Comparison of ENCODE assay signal across 17 mouse cellular contexts in genomic region chr16:38362493-38363255, GRCm38 (mm10). TPM values are rescaled to one million over a fixed set of nuclear protein-coding genes. Genes with fewer than 3 reads are reported as not detected.
A peak's percentile ranks its signal among the peaks of the same experiment; 100 is the strongest.
DNase-seq lines count a peak whose midpoint lies in the region; ATAC-seq and TF ChIP-seq lines count a peak whose summit lies in the region.
"Had no signal": no experiment of that assay in that cellular context is flagged by ENCODE, and none has a peak within 500 bp of the region (broad histone marks: within the 10 kb centered on the region; RNA-seq: fewer than 3 reads in every experiment).

No protein-coding gene starts in this region.

- H3K27me3 ChIP-seq in kidney, embryonic 16.5 days (ENCODE audit: insufficient read depth, low read length): no peaks in the 10 kb centered on the region
- H3K27me3 ChIP-seq in embryonic facial prominence, embryonic 10.5 days (replicated peaks; ENCODE audit: low read depth, poor library complexity, severe bottlenecking): no peaks in the 10 kb centered on the region
- no peaks in the 10 kb centered on the region for H3K27me3 ChIP-seq in heart, postnatal 0 days (ENCODE audit: control insufficient read depth, insufficient read depth, low read length)
- no peaks in the 10 kb centered on the region for H3K27me3 ChIP-seq in liver, postnatal 0 days (ENCODE audit: insufficient read depth, low read length)
- H3K27me3 ChIP-seq: CH12.LX; neural tube, embryonic 15.5 days had no signal

- no peaks in the 10 kb centered on the region for H3K4me1 ChIP-seq in kidney, embryonic 16.5 days (ENCODE audit: insufficient read depth, low read length)
- H3K4me1 ChIP-seq in embryonic facial prominence, embryonic 10.5 days: peaks cover 25% of the 10 kb centered on the region
- peaks cover 25% of the 10 kb centered on the region for H3K4me1 ChIP-seq in heart, postnatal 0 days (ENCODE audit: control insufficient read depth, insufficient read depth)
- H3K4me1 ChIP-seq in liver, postnatal 0 days (ENCODE audit: insufficient read depth): peaks cover 8% of the 10 kb centered on the region; the same call in 1 of the 2 replicates
- H3K4me1 ChIP-seq: neural tube, embryonic 15.5 days had no signal

- ATAC-seq in kidney, embryonic 16.5 days (ENCODE audit: low FRiP score, low TSS enrichment): 0 out of 2 replicates have a peak, but pooled peaks have one; percentile 19
- peak; percentile 7 for ATAC-seq in heart, postnatal 0 days (ENCODE audit: insufficient read depth, low read depth)
- ATAC-seq in liver, postnatal 0 days: no peak; the same call in 1 of the 2 replicates
- no peak for ATAC-seq in erythroid progenitor cell, adult 5-6 weeks (replicated peaks; ENCODE audit: low FRiP score, poor library complexity, severe bottlenecking)

- H3K4me3 ChIP-seq in kidney, embryonic 16.5 days (ENCODE audit: low read length): no peak overlapping the region
- H3K4me3 ChIP-seq in embryonic facial prominence, embryonic 10.5 days: no peak overlapping the region
- H3K4me3 ChIP-seq in heart, postnatal 0 days (ENCODE audit: low read depth, low read length): peak overlapping the region; percentile 77
- no peak overlapping the region for H3K4me3 ChIP-seq in liver, postnatal 0 days (ENCODE audit: low read depth, low read length)
- H3K4me3 ChIP-seq: forebrain, embryonic 10.5 days; hindbrain, embryonic 12.5 days; neural tube, embryonic 15.5 days had no signal

- H3K27ac ChIP-seq in kidney, embryonic 16.5 days (ENCODE audit: low read length): no peak overlapping the region
- peak overlapping the region; percentile 45; the same call in 1 of the 2 replicates for H3K27ac ChIP-seq in embryonic facial prominence, embryonic 10.5 days (replicated peaks)
- peak overlapping the region; percentile 99 for H3K27ac ChIP-seq in heart, postnatal 0 days (ENCODE audit: low read depth)
- H3K27ac ChIP-seq in liver, postnatal 0 days (ENCODE audit: low read depth): no peak overlapping the region
- H3K27ac ChIP-seq: forebrain, embryonic 10.5 days; hindbrain, embryonic 12.5 days; neural tube, embryonic 15.5 days had no signal

- TF ChIP-seq EP300 in heart, postnatal 0 days (IDR thresholded peaks at IDR 0.05; ENCODE audit: low read depth): no peak
- no peak for TF ChIP-seq EP300 in liver, postnatal 0 days (IDR thresholded peaks at IDR 0.05; ENCODE audit: low read depth)

- WGBS in kidney, embryonic 16.5 days: 66% methylated on average over 20 of the region's 20 CpGs
- 85% methylated on average over 20 of the region's 20 CpGs for WGBS in embryonic facial prominence, embryonic 10.5 days
- 13% methylated on average over 20 of the region's 20 CpGs for WGBS in heart, postnatal 0 days
- WGBS in liver, postnatal 0 days (ENCODE audit: insufficient replicate concordance): 68% methylated on average over 20 of the region's 20 CpGs

- no peak for DNase-seq in kidney, postnatal 36 days
- DNase-seq in embryonic facial prominence, embryonic 10.5 days (ENCODE audit: low spot score): no peak
- no peak for DNase-seq in heart, postnatal 0 days (ENCODE audit: low spot score)
- DNase-seq in liver, postnatal 0 days: no peak
- DNase-seq in right cerebral cortex, postnatal 10 days (ENCODE audit: low spot score in 2 of 2): no peak
- DNase-seq: adrenal gland, adult 8-10 months; kidney, adult 9 months had no signal

- H3K9me3 ChIP-seq in kidney, embryonic 16.5 days (ENCODE audit: low read length): no peaks in the 10 kb centered on the region
- no peaks in the 10 kb centered on the region for H3K9me3 ChIP-seq in embryonic facial prominence, embryonic 10.5 days
- no peaks in the 10 kb centered on the region for H3K9me3 ChIP-seq in heart, postnatal 0 days (replicated peaks; ENCODE audit: control insufficient read depth, low read length)
- H3K9me3 ChIP-seq in liver, postnatal 0 days (ENCODE audit: low read length): no peaks in the 10 kb centered on the region
- H3K9me3 ChIP-seq: forebrain, embryonic 10.5 days; hindbrain, embryonic 12.5 days; neural tube, embryonic 15.5 days had no signal

- H3K36me3 ChIP-seq in kidney, embryonic 16.5 days (ENCODE audit: insufficient read depth, low read length): 0 out of 2 replicates have a peak, but pooled peaks cover 4% of the 10 kb centered on the region
- no peaks in the 10 kb centered on the region for H3K36me3 ChIP-seq in embryonic facial prominence, embryonic 10.5 days (replicated peaks)
- H3K36me3 ChIP-seq in heart, postnatal 0 days (replicated peaks; ENCODE audit: control insufficient read depth, insufficient read depth, low read length): peaks cover 10% of the 10 kb centered on the region
- no peaks in the 10 kb centered on the region for H3K36me3 ChIP-seq in liver, postnatal 0 days (replicated peaks; ENCODE audit: insufficient read depth, low read length)
- H3K36me3 ChIP-seq: forebrain, embryonic 10.5 days; hindbrain, embryonic 12.5 days; neural tube, embryonic 15.5 days had no signal

- no peak overlapping the region for H3K9ac ChIP-seq in kidney, embryonic 16.5 days (replicated peaks; ENCODE audit: low read length)
- peak overlapping the region; percentile 93 for H3K9ac ChIP-seq in heart, postnatal 0 days (replicated peaks; ENCODE audit: low read depth, low read length)
- peak overlapping the region; percentile 21; the same call in 1 of the 2 replicates for H3K9ac ChIP-seq in liver, postnatal 0 days (replicated peaks)
- H3K9ac ChIP-seq: hindbrain, embryonic 12.5 days; neural tube, embryonic 15.5 days had no signal

- TF ChIP-seq CTCF in heart, postnatal 0 days (IDR thresholded peaks at IDR 0.05; ENCODE audit: low read depth): no peak
- no peak for TF ChIP-seq CTCF in liver, postnatal 0 days (IDR thresholded peaks at IDR 0.05; ENCODE audit: low read depth)

- no peak overlapping the region for H3K4me2 ChIP-seq in kidney, embryonic 16.5 days (replicated peaks; ENCODE audit: low read depth, low read length)
- H3K4me2 ChIP-seq in heart, postnatal 0 days (ENCODE audit: low read depth, low read length): peak overlapping the region; percentile 72
- H3K4me2 ChIP-seq in liver, postnatal 0 days (ENCODE audit: low read depth, low read length): no peak overlapping the region
- H3K4me2 ChIP-seq: hindbrain, embryonic 12.5 days; neural tube, embryonic 15.5 days had no signal

RNA-seq across cellular contexts. Expression of gene Popdc2, which starts 0.7 kb away (rescaled TPM):
- 0.54 and 6.7 TPM in 2 replicates for polyA plus RNA-seq in kidney, embryonic 16.5 days (2015; fragmentation: Nextera tagmentation; extraction: Ambion mirVana)
- 2.1 and 2.7 TPM in 2 replicates for polyA plus RNA-seq in embryonic facial prominence, embryonic 10.5 days (2016; fragmentation: Nextera tagmentation; extraction: Ambion mirVana)
- 982 and 1,104 TPM in 2 replicates for total RNA-seq in heart, postnatal 0 days (2014; rRNA removed; ENCODE audit: low replicate concordance)
- 564 and 675 TPM in 2 replicates for polyA plus RNA-seq in heart, postnatal 0 days (2015; fragmentation: Nextera tagmentation; extraction: Ambion mirVana)
- 10.8 and 12.6 TPM in 2 replicates for polyA plus RNA-seq in liver, postnatal 0 days (2015; fragmentation: Nextera tagmentation; extraction: Ambion mirVana)
- 21.6 and 24.3 TPM in 2 replicates for total RNA-seq in erythroid progenitor cell, adult 5-6 weeks (2015; ENCODE audit: low replicate concordance)
- 18.8 and 23.0 TPM in 2 replicates for total RNA-seq in erythroid progenitor cell, adult 5-6 weeks (2017; ENCODE audit: low replicate concordance)

RNA-seq across cellular contexts. Expression of gene Gm21987, which starts 15.8 kb away (rescaled TPM):
- not detected in 2 replicates for polyA plus RNA-seq in kidney, embryonic 16.5 days (2015; fragmentation: Nextera tagmentation; extraction: Ambion mirVana)
- not detected in 2 replicates for polyA plus RNA-seq in embryonic facial prominence, embryonic 10.5 days (2016; fragmentation: Nextera tagmentation; extraction: Ambion mirVana)
- not detected in 2 replicates for total RNA-seq in heart, postnatal 0 days (2014; rRNA removed; ENCODE audit: low replicate concordance)
- polyA plus RNA-seq in heart, postnatal 0 days (2015; fragmentation: Nextera tagmentation; extraction: Ambion mirVana): 5.1 and 6.2 TPM in 2 replicates
- polyA plus RNA-seq in liver, postnatal 0 days (2015; fragmentation: Nextera tagmentation; extraction: Ambion mirVana): not detected in 2 replicates
- not detected in 2 replicates for total RNA-seq in erythroid progenitor cell, adult 5-6 weeks (2015; ENCODE audit: low replicate concordance)
- not detected in 2 replicates for total RNA-seq in erythroid progenitor cell, adult 5-6 weeks (2017; ENCODE audit: low replicate concordance)
- total RNA-seq: left cerebral cortex, adult 18-20 months; midbrain, postnatal 0 days had no signal
- polyA plus RNA-seq: forebrain, embryonic 10.5 days; hindbrain, embryonic 12.5 days; liver, embryonic 16.5 days; midbrain, postnatal 0 days; neural tube, embryonic 15.5 days; urinary bladder, adult 2 months had no signal

RNA-seq across cellular contexts. Expression of gene Cox17, which starts 15.9 kb away (rescaled TPM):
- polyA plus RNA-seq in kidney, embryonic 16.5 days (2015; fragmentation: Nextera tagmentation; extraction: Ambion mirVana): 147 and 149 TPM in 2 replicates
- 128 and 133 TPM in 2 replicates for polyA plus RNA-seq in embryonic facial prominence, embryonic 10.5 days (2016; fragmentation: Nextera tagmentation; extraction: Ambion mirVana)
- total RNA-seq in heart, postnatal 0 days (2014; rRNA removed; ENCODE audit: low replicate concordance): 84.7 and 177 TPM in 2 replicates
- 579 and 627 TPM in 2 replicates for polyA plus RNA-seq in heart, postnatal 0 days (2015; fragmentation: Nextera tagmentation; extraction: Ambion mirVana)
- polyA plus RNA-seq in liver, postnatal 0 days (2015; fragmentation: Nextera tagmentation; extraction: Ambion mirVana): 274 and 276 TPM in 2 replicates
- 157 and 170 TPM in 2 replicates for total RNA-seq in erythroid progenitor cell, adult 5-6 weeks (2015; ENCODE audit: low replicate concordance)
- 196 and 437 TPM in 2 replicates for total RNA-seq in erythroid progenitor cell, adult 5-6 weeks (2017; ENCODE audit: low replicate concordance)

RNA-seq across cellular contexts. Expression of gene Maats1, which starts 20.7 kb away (rescaled TPM):
- polyA plus RNA-seq in kidney, embryonic 16.5 days (2015; fragmentation: Nextera tagmentation; extraction: Ambion mirVana): 0.08 and 0.26 TPM in 2 replicates
- 0.17 and 0.19 TPM in 2 replicates for polyA plus RNA-seq in embryonic facial prominence, embryonic 10.5 days (2016; fragmentation: Nextera tagmentation; extraction: Ambion mirVana)
- not detected in 2 replicates for total RNA-seq in heart, postnatal 0 days (2014; rRNA removed; ENCODE audit: low replicate concordance)
- 0.10 and 0.15 TPM in 2 replicates for polyA plus RNA-seq in heart, postnatal 0 days (2015; fragmentation: Nextera tagmentation; extraction: Ambion mirVana)
- 0.04 TPM in 1 of 2 replicates, not detected in the other for polyA plus RNA-seq in liver, postnatal 0 days (2015; fragmentation: Nextera tagmentation; extraction: Ambion mirVana)
- not detected in 2 replicates for total RNA-seq in erythroid progenitor cell, adult 5-6 weeks (2015; ENCODE audit: low replicate concordance)
- not detected in 2 replicates for total RNA-seq in erythroid progenitor cell, adult 5-6 weeks (2017; ENCODE audit: low replicate concordance)

Comparison
In these comparisons a context has a peak if more than half of its experiments do, and no peak if none do; other contexts are left out.
1. ATAC-seq: peak in kidney, embryonic 16.5 days (single experiment) and heart, postnatal 0 days (single experiment); none in liver, postnatal 0 days (single experiment) and erythroid progenitor cell, adult 5-6 weeks (single experiment).
2. H3K27ac ChIP-seq: peak in embryonic facial prominence, embryonic 10.5 days (single experiment) and heart, postnatal 0 days (single experiment); none in kidney, embryonic 16.5 days (single experiment) and liver, postnatal 0 days (single experiment).
3. RNA of gene Popdc2, which starts 0.7 kb away (polyA plus RNA-seq): 564 to 675 TPM in heart, postnatal 0 days; 10.8 to 12.6 TPM in liver, postnatal 0 days, 0.54 to 6.7 TPM in kidney, embryonic 16.5 days and 2.1 to 2.7 TPM in embryonic facial prominence, embryonic 10.5 days; every median in the first group is over 10 times any median in the second.